Mouse (Mus musculus) erythroid progenitor cell, adult 5-6 weeks (primary cell): ENCODE results near the gene Stk4. TPM values are rescaled to one million over a fixed set of nuclear protein-coding genes. Genes with fewer than 3 reads are reported as not detected.

Experiments used
- ATAC-seq: replicated peaks from 2 replicates; pipeline ENCODE4 v1.8.0; 2016; ENCODE audit warnings: moderate number of reproducible peaks, mild to moderate bottlenecking, moderate TSS enrichment, inconsistent platforms; ENCODE audit not compliant: poor library complexity, low FRiP score, severe bottlenecking
- total RNA-seq, 2 experiments: library from RNA; stranded (forward) in 1 of 2; stranded (reverse) in 1 of 2; fragments of 150-400 nt in 1 of 2; fragments of 186-747, 209-891 nt in 1 of 2; gene quantifications; 2 replicates each; pipeline versions ENCODE4 v1.2.3 to v1.2.4; 2015 to 2017; ENCODE audit warnings: low replicate concordance in 2 of 2

The Stk4 gene
- total RNA-seq, 2 experiments from 2014 or later: 40.8 to 62.5 TPM

DNA sequence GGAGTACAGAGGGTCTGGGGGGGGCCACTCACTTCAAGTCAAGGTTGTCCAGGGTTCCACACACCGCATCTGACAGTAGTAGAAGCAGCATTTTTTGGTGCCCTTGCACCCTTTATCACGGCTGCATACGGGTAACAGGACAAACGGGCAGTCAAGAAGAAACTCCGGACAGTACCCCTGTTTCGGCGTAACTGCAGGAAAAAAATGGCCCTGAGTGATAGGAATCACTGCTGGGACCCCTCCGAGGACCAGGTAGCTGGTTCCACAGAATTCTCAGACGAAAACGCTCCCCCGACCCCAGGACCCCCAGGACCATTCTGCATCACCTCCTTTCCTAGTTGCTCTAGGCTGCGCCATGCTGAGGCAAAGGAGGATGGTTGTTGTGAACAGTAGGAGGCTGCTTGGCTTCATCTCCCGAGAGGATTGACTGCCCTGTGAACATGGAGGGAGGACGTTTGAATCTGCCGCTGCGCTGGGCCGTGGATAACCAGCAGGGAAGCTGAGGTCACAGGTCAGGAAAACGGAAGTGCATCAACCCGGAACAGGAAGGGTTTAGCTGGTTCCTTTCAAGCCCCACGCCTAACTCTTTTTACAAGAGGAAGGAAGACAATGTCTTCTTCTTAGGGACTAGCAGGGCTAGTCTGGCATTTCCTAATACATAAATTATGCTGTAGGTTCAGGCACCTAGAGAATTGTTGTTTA is 129.7 kb downstream of the Stk4 start, which contains the start of gene Wfdc15a:
Gene Wfdc15a (minus strand): TSS at position 505 of the 702 bp plus-strand sequence.
- no peak for ATAC-seq

Other genes with a start within 250 kb of the Stk4 start
- 1.4 TPM in 1 of 2 replicates, not detected in the other for gene Ccn5, start 249.5 kb upstream of the Stk4 start, total RNA-seq (2015; ENCODE audit: low replicate concordance)
- gene Ccn5, start 249.5 kb upstream of the Stk4 start, total RNA-seq (2017; ENCODE audit: low replicate concordance): not detected in 2 replicates
- gene Kcnk15, start 216.7 kb upstream of the Stk4 start, total RNA-seq (2015; ENCODE audit: low replicate concordance): not detected in 2 replicates
- not detected in 2 replicates for gene Kcnk15, start 216.7 kb upstream of the Stk4 start, total RNA-seq (2017; ENCODE audit: low replicate concordance)
- not detected in 2 replicates for gene Rims4, start 151.6 kb upstream of the Stk4 start, total RNA-seq (2015; ENCODE audit: low replicate concordance)
- gene Rims4, start 151.6 kb upstream of the Stk4 start, total RNA-seq (2017; ENCODE audit: low replicate concordance): not detected in 2 replicates
- gene Ywhab, start 75.4 kb upstream of the Stk4 start, total RNA-seq (2015; ENCODE audit: low replicate concordance): 59.1 and 59.9 TPM in 2 replicates
- gene Ywhab, start 75.4 kb upstream of the Stk4 start, total RNA-seq (2017; ENCODE audit: low replicate concordance): 33.0 and 34.5 TPM in 2 replicates
- gene Pabpc1l, start 44.9 kb upstream of the Stk4 start, total RNA-seq (2015; ENCODE audit: low replicate concordance): 3.6 TPM in 1 of 2 replicates, not detected in the other
- not detected in 2 replicates for gene Pabpc1l, start 44.9 kb upstream of the Stk4 start, total RNA-seq (2017; ENCODE audit: low replicate concordance)
- 17.3 and 21.8 TPM in 2 replicates for gene Tomm34, start 847 bp downstream of the Stk4 start, total RNA-seq (2015; ENCODE audit: low replicate concordance)
- 9.9 and 10.2 TPM in 2 replicates for gene Tomm34, start 847 bp downstream of the Stk4 start, total RNA-seq (2017; ENCODE audit: low replicate concordance)
- not detected in 2 replicates for gene Kcns1, start 100.8 kb downstream of the Stk4 start, total RNA-seq (2015; ENCODE audit: low replicate concordance)
- not detected in 2 replicates for gene Kcns1, start 100.8 kb downstream of the Stk4 start, total RNA-seq (2017; ENCODE audit: low replicate concordance)
- gene Wfdc5, start 112.4 kb downstream of the Stk4 start, total RNA-seq (2015; ENCODE audit: low replicate concordance): not detected in 2 replicates
- gene Wfdc5, start 112.4 kb downstream of the Stk4 start, total RNA-seq (2017; ENCODE audit: low replicate concordance): not detected in 2 replicates
- not detected in 2 replicates for gene Wfdc12, start 120.3 kb downstream of the Stk4 start, total RNA-seq (2015; ENCODE audit: low replicate concordance)
- not detected in 2 replicates for gene Wfdc12, start 120.3 kb downstream of the Stk4 start, total RNA-seq (2017; ENCODE audit: low replicate concordance)
- not detected in 2 replicates for gene Wfdc15a, start 129.8 kb downstream of the Stk4 start, total RNA-seq (2015; ENCODE audit: low replicate concordance)
- gene Wfdc15a, start 129.8 kb downstream of the Stk4 start, total RNA-seq (2017; ENCODE audit: low replicate concordance): not detected in 2 replicates
- not detected in 2 replicates for gene Wfdc15b, start 151.3 kb downstream of the Stk4 start, total RNA-seq (2015; ENCODE audit: low replicate concordance)
- not detected in 2 replicates for gene Wfdc15b, start 151.3 kb downstream of the Stk4 start, total RNA-seq (2017; ENCODE audit: low replicate concordance)
- not detected in 2 replicates for gene Svs2, start 168.1 kb downstream of the Stk4 start, total RNA-seq (2015; ENCODE audit: low replicate concordance)
- not detected in 2 replicates for gene Svs2, start 168.1 kb downstream of the Stk4 start, total RNA-seq (2017; ENCODE audit: low replicate concordance)
- not detected in 2 replicates for gene Svs3b, start 186.3 kb downstream of the Stk4 start, total RNA-seq (2015; ENCODE audit: low replicate concordance)
- not detected in 2 replicates for gene Svs3b, start 186.3 kb downstream of the Stk4 start, total RNA-seq (2017; ENCODE audit: low replicate concordance)
- not detected in 2 replicates for gene Svs4, start 208.1 kb downstream of the Stk4 start, total RNA-seq (2015; ENCODE audit: low replicate concordance)
- gene Svs4, start 208.1 kb downstream of the Stk4 start, total RNA-seq (2017; ENCODE audit: low replicate concordance): not detected in 2 replicates
- gene Svs3a, start 218.9 kb downstream of the Stk4 start, total RNA-seq (2015; ENCODE audit: low replicate concordance): not detected in 2 replicates
- gene Svs3a, start 218.9 kb downstream of the Stk4 start, total RNA-seq (2017; ENCODE audit: low replicate concordance): not detected in 2 replicates
- gene Svs6, start 246.4 kb downstream of the Stk4 start, total RNA-seq (2015; ENCODE audit: low replicate concordance): not detected in 2 replicates
- not detected in 2 replicates for gene Svs6, start 246.4 kb downstream of the Stk4 start, total RNA-seq (2017; ENCODE audit: low replicate concordance)